Mouse (Mus musculus): Measurements from ENCODE around the gene Hist1h4b. TPM values are rescaled to one million over a fixed set of nuclear protein-coding genes. Genes with fewer than 3 reads are reported as not detected.

Gene Hist1h4b
- total and polyA plus RNA-seq, 2 experiments from 2014 or later: 2.8 to 514 TPM

DNA sequence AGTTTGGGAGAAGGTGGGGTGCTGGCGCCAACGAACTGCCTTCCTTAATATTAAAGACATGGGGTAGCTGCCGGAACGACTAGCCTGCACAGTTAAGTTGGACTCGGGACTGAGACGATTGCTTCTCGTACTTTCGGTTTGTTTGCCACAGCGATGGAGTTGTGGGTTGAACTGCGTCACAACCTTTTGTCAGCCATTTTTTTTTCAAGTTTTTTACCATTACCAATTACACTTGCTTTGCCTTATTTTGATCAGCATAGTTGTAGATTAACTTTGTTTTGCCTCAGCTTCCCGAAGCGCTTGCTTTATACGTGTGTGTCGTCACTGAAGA lies 16.9 kb upstream of the Hist1h4b start:
- under 1% methylated on average over 14 of the region's 14 CpGs for WGBS
- ATAC-seq: no peak
- peak overlapping the region; percentile 74 for H3K9ac ChIP-seq (replicated peaks; ENCODE audit: low read length)
- peak overlapping the region; percentile 52 for H3K4me3 ChIP-seq (ENCODE audit: low read length)
- H3K36me3 ChIP-seq (ENCODE audit: insufficient read depth, low read length): no peaks in the 10 kb centered on the region
- TF ChIP-seq CTCF (IDR thresholded peaks at IDR 0.05; ENCODE audit: low read depth): no peak
- H3K4me1 ChIP-seq (ENCODE audit: insufficient read depth, low read length): peaks cover 6% of the 10 kb centered on the region; the same call in 1 of the 2 replicates
- H3K4me2 ChIP-seq (ENCODE audit: low read depth, low read length): peak overlapping the region; percentile 98
- no peaks in the 10 kb centered on the region for H3K27me3 ChIP-seq (ENCODE audit: insufficient read depth, low read length)
- H3K27ac ChIP-seq: peak overlapping the region; percentile 94
- no peaks in the 10 kb centered on the region for H3K9me3 ChIP-seq (ENCODE audit: low read length)
- DNase-seq (ENCODE audit: low spot score): no peak

DNA sequence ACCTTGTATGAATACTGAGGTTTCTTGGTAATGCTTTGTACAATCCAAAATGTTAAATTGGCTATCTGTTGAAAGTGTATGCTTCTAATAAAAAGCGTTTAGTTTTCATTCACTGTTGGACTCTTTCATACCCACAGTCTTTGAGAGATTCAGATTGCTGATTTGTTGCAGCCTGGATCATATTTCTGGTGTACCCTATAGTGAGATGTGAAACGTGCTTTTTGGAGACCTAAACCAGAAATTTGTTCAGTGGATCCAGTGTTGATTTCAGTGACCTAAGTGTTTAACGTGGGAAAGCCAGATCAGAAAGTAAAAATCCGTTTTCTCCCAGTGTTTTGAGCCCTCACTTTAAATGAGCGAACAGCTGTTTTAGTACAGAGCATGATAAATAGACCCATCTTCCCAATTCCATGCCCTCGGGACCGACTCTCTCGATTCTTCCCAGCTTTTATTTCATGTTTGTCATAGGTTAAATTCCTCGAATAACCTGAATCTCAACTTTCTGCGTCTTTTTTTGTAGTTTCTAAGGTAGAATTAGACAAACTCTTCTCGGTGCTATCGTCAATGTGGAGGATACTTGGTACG lies 16.5 kb upstream of the Hist1h4b start:
- H3K36me3 ChIP-seq (ENCODE audit: insufficient read depth, low read length): no peaks in the 10 kb centered on the region
- no peak for TF ChIP-seq CTCF (IDR thresholded peaks at IDR 0.05; ENCODE audit: low read depth)
- peak overlapping the region; percentile 94; the same call in 1 of the 2 replicates for H3K27ac ChIP-seq
- DNase-seq (ENCODE audit: low spot score): no peak
- peak overlapping the region; percentile 98 for H3K4me2 ChIP-seq (ENCODE audit: low read depth, low read length)
- 33% methylated on average over 13 of the region's 13 CpGs for WGBS
- no peaks in the 10 kb centered on the region for H3K9me3 ChIP-seq (ENCODE audit: low read length)
- peak overlapping the region; percentile 52 for H3K4me3 ChIP-seq (ENCODE audit: low read length)
- H3K4me1 ChIP-seq (ENCODE audit: insufficient read depth, low read length): peaks cover 6% of the 10 kb centered on the region; the same call in 1 of the 2 replicates
- peak overlapping the region; percentile 74 for H3K9ac ChIP-seq (replicated peaks; ENCODE audit: low read length)
- no peak for ATAC-seq
- no peaks in the 10 kb centered on the region for H3K27me3 ChIP-seq (ENCODE audit: insufficient read depth, low read length)

GRCm38 (mm10) chr13:23740910-23741309 lies 15.9 kb upstream of the Hist1h4b start:
- Histone ChIP-seq H3K9ac (replicated peaks; ENCODE audit: low read length) (no peak overlapping the region), H3K4me2 (ENCODE audit: low read depth, low read length) (0 out of 2 replicates have a peak overlapping the region, but pooled peaks have one; percentile 98), H3K4me1 (ENCODE audit: insufficient read depth, low read length) (peaks cover 6% of the 10 kb centered on the region; the same call in 1 of the 2 replicates), H3K27ac (no peak overlapping the region), H3K27me3 (ENCODE audit: insufficient read depth, low read length) (no peaks in the 10 kb centered on the region), H3K36me3 (ENCODE audit: insufficient read depth, low read length) (no peaks in the 10 kb centered on the region), H3K9me3 (ENCODE audit: low read length) (no peaks in the 10 kb centered on the region), H3K4me3 (ENCODE audit: low read length) (no peak overlapping the region)
- TF ChIP-seq CTCF (IDR thresholded peaks at IDR 0.05; ENCODE audit: low read depth): no peak
- no peak for DNase-seq (ENCODE audit: low spot score)
- ATAC-seq: no peak
- WGBS: 67% methylated on average over 5 of the region's 5 CpGs

- ATAC-seq (no peak), DNase-seq (ENCODE audit: low spot score) (no peak)
- H3K9ac ChIP-seq (replicated peaks; ENCODE audit: low read length): no peak overlapping the region
- H3K4me2 ChIP-seq (ENCODE audit: low read depth, low read length): no peak overlapping the region
- no peaks in the 10 kb centered on the region for H3K27me3 ChIP-seq (ENCODE audit: insufficient read depth, low read length)
- H3K36me3 ChIP-seq (ENCODE audit: insufficient read depth, low read length): no peaks in the 10 kb centered on the region
- H3K4me3 ChIP-seq (ENCODE audit: low read length): no peak overlapping the region
- H3K27ac ChIP-seq: no peak overlapping the region
- H3K9me3 ChIP-seq (ENCODE audit: low read length): no peaks in the 10 kb centered on the region
- no peak for TF ChIP-seq CTCF (IDR thresholded peaks at IDR 0.05; ENCODE audit: low read depth)
- peaks cover 6% of the 10 kb centered on the region; the same call in 1 of the 2 replicates for H3K4me1 ChIP-seq (ENCODE audit: insufficient read depth, low read length)
Observed at GRCm38 (mm10) chr13:23742007-23742406, 14.8 kb upstream of the Hist1h4b start.

DNA sequence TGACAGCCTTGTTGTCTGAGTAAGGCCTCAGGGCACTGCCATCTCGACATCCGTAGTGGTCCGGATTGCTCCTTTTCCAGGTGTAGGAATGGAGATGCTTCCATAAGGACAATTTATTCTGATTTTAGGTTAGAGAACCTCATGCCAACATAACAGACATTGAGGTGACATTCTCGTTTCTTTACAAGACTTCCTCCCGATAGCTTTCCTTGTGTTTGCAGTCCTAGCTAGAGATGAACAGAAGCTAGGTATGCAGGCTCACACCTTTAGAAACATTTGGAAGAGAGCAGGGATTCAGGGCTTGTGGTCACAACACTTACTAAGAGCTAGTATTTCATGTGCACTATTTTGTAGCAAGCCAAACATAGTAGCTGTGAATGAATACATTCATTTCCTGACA lies 13.6 kb upstream of the Hist1h4b start:
- TF ChIP-seq CTCF (IDR thresholded peaks at IDR 0.05; ENCODE audit: low read depth): no peak
- ATAC-seq (no peak), DNase-seq (ENCODE audit: low spot score) (no peak)
- H3K4me2 ChIP-seq (ENCODE audit: low read depth, low read length): no peak overlapping the region
- H3K36me3 ChIP-seq (ENCODE audit: insufficient read depth, low read length): no peaks in the 10 kb centered on the region
- H3K9me3 ChIP-seq (ENCODE audit: low read length): no peaks in the 10 kb centered on the region
- H3K27me3 ChIP-seq (ENCODE audit: insufficient read depth, low read length): no peaks in the 10 kb centered on the region
- WGBS: 91% methylated on average over 5 of the region's 5 CpGs
- H3K4me1 ChIP-seq (ENCODE audit: insufficient read depth, low read length): peaks cover under 1% of the 10 kb centered on the region; the same call in 1 of the 2 replicates
- no peak overlapping the region for H3K4me3 ChIP-seq (ENCODE audit: low read length)
- no peak overlapping the region for H3K9ac ChIP-seq (replicated peaks; ENCODE audit: low read length)
- no peak overlapping the region for H3K27ac ChIP-seq

DNA sequence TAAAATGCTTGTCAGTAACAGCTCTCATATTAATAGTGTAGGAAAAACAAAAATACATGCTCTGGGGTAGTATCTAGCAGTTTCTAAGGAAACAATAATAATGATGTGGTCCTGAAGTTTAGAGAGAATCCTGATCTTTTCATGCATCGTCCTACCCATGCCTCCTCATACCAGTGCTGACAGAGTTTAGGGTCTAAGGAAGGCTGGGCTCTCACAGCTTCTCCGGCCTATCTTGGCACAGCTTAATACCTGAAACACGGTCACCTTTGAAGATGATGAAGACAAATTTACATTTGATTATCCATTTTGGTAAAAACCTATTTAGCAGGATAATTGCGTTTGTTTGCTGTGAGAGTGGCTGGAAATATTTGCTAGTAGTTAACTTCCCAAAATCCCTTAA lies 12.8 kb upstream of the Hist1h4b start:
- no peak overlapping the region for H3K4me3 ChIP-seq (ENCODE audit: low read length)
- no peaks in the 10 kb centered on the region for H3K9me3 ChIP-seq (ENCODE audit: low read length)
- no peak overlapping the region for H3K9ac ChIP-seq (replicated peaks; ENCODE audit: low read length)
- no peaks in the 10 kb centered on the region; the same call in 1 of the 2 replicates for H3K4me1 ChIP-seq (ENCODE audit: insufficient read depth, low read length)
- DNase-seq (ENCODE audit: low spot score): no peak
- ATAC-seq: no peak
- WGBS: 51% methylated on average over 4 of the region's 4 CpGs
- peak overlapping the region; percentile 63; the same call in 1 of the 2 replicates for H3K4me2 ChIP-seq (ENCODE audit: low read depth, low read length)
- no peaks in the 10 kb centered on the region for H3K27me3 ChIP-seq (ENCODE audit: insufficient read depth, low read length)
- no peak overlapping the region for H3K27ac ChIP-seq
- no peaks in the 10 kb centered on the region for H3K36me3 ChIP-seq (ENCODE audit: insufficient read depth, low read length)
- no peak for TF ChIP-seq CTCF (IDR thresholded peaks at IDR 0.05; ENCODE audit: low read depth)
